Mouse (Mus musculus): ENCODE data around the gene Gm5089.

- TF ChIP-seq CTCF (IDR thresholded peaks at IDR 0.05), result no peak
- TF ChIP-seq POLR2A (IDR thresholded peaks at IDR 0.05; ENCODE audit: insufficient read depth, low read depth, low read length), result no peak
- TF ChIP-seq EP300 (IDR thresholded peaks at IDR 0.05; ENCODE audit: insufficient read depth, low read depth, low read length), result no peak
Observed at GRCm38 (mm10) chr14:122427204-122427560, 23.7 kb downstream of the Gm5089 start.

Data from heart, adult 2 months (tissue).